Mouse (Mus musculus) cerebellum, adult 8-10 months (tissue): ENCODE results near the gene Plcxd1.
A peak's percentile ranks its signal among the peaks of the same experiment; 100 is the strongest.
"Not testable (repeated sequence)": the region's sequence is repeated elsewhere in the genome, so short reads cannot be mapped to it uniquely, and the experiment has no call there.

Experiments
- DNase-seq: peaks from one replicate; pipeline ENCODE4 v3.0.0; 2022

The Plcxd1 gene

DNA sequence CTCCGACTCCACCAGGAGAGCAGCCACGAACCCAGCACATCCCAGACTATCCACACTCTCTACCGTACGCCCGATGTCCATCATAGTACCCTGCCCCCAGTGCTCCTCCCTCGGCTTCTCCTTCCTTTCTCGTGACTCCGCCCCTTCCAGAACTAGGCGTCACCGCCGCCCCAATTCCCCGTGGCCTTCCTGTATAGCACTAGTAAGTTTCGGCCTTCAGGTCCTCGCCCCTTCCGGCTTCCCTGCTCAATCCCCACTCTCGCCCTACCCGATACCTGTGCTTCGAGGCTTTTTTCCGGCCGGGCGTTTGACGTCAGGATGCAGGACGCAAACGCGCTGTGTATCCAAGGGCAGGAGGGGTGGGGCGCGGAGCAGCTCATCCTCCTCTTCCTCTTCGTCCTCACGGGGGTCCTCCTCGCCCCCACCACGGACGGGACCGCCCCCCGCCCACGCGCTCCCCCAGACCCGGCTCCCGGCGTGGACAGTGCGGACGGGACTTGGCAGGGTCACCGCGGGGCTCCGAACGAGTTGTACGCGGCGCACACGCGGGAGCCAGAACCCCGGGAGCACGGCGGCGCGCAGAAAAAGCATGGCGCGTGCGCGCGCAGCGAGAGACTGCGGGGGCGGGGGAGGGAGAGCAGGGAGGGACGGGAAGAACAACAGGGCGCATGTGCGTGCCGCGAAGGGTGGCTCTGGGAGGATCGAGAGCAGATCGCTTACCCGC, 8.0 kb downstream of the Plcxd1 start, which contains the start of gene Gtpbp6:
Gtpbp6 (minus strand) TSS at position 617 of the 724 bp plus-strand sequence.
- peak; percentile 92 for DNase-seq

DNA sequence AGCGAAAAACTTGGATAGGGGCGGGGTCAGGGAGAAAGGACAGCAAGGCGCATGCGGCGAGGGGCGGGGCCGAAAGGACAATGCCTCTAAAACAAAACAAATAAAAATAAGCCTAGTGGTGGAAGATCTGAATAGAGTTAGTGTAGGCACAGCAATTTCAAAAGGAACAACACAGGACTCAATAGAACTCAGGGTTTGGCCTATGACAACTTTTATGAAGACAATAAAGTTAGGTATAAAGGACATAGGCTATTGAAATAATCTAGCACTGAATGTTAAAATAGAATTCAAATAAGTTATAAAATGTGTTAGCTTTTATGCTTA, 8.5 kb downstream of the Plcxd1 start:
- DNase-seq, result no peak

DNA sequence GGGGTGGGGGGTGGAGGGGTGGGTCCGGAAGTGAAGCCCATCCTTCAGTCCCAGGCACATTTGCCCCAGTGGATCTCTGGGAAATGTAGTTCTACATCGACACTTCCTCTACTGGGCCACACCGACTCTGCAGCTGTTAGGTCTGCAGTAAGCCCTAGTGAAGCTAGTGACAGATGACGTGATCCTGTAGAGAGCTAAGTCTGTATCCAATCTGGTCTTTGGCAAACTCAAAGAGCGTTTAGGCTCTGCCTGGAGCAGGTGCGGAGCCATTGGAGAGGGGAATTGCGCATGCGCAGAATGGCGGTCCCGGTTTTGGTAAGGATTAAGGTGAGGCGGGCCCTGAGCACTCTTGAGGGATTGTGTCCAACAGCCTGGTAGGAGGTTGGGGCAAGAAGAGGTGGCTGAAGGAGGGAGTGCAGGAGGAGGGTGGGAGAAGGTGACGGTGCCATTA, 10.2 kb downstream of the Plcxd1 start, which contains the start of gene Zfp605:
Zfp605 (plus strand) TSS at position 102 of the 451 bp plus-strand sequence.
- peak; percentile 95 for DNase-seq

DNA sequence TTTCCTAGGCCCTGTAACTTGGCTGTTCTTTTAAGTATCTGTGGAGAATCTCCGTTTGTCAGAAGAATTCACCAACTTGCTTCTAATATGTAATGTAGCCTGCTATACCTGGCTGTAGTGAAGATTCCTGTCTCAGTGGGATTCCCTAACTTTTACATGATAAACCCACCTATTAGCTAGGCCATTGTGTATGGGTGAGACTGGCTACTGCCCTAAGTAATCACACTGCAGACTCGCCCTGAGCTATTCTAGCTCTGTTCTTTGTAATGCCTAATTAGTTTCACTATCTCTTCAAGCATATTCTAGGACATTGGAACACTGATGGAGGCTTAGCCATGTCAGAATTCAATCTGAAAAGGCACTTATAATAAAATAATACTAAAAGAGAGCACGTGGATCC, 22.6 kb downstream of the Plcxd1 start:
- DNase-seq, result not testable (repeated sequence)

DNA sequence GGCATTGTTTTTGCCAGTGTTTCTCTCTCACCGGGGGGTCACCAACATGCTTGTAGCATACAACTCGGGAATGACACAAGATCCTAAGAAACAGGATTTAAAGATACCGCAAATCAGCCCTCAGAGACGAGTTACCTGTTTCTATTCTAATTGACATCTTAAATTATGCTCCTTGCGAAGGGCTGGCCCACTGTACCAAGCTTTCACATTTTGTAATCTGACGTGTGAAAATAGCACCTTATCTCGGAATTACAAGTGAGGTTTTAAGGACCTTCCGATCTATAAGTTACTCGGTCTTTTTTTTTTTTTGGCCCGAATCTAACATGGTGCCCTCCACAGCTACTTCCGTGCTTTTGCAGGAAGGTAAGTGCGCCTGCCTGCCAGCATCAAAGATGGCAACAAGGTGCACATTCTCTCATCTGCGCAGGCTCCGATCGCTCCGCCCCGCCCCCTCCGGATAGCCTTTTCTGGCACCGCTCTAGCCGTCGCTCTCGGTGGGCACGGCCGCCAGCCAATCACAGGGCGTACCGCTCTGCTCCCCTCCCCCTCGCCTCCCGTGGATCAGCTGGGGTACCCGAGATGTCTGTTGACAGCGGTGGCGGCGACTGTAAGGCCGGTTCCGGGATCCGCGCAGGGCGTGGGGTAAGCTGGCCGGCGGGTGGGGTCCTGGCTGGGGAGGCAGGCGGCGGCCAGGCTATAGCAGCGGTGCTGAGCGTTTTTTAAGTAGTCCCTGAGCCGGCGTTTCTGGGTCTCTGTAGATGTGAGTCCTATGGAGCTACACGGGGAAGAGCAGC, 35.7 kb downstream of the Plcxd1 start, which contains the start of gene Chfr:
Chfr (plus strand) TSS at position 550 of the 794 bp plus-strand sequence.
- peak; percentile 99 for DNase-seq

DNA sequence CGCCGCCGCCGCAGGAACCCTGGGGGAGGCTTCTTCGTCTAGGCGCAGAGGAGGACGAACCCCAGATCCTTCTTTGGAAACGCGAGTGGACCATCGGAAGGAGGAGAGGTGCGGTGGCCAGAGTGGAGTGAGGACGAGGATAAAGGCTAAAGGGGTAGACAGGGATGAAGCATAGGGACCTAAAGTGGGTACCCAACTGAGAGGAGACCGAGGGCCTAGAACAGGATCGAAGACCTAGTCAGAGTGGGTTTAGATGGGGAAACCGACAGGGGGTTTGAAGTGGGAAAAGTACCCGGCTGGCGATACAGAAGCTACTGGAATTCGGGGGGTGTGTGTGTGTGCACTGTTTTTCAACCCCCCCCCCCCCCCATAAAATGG, 36.3 kb downstream of the Plcxd1 start:
- DNase-seq, result no peak

DNA sequence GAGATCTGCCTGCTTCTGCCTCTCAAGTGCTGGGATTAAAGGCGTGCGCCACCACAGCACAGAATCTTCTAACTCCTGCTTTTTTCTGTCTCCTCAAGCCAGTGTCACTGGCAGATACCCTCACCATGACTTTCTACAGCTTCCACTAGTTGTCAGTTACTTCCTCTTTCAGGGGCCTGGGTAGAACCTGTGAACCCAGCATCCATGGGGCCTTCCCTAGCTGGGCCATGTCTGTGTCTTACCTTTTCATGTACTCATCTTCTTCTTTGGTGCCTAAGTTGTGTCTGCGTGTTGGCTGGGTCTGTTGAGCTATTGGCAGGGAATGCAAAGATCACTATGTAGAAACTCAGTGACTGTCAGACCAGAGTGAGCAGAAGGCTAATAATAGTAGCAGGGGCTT, 38.0 kb downstream of the Plcxd1 start:
- no peak for DNase-seq

DNA sequence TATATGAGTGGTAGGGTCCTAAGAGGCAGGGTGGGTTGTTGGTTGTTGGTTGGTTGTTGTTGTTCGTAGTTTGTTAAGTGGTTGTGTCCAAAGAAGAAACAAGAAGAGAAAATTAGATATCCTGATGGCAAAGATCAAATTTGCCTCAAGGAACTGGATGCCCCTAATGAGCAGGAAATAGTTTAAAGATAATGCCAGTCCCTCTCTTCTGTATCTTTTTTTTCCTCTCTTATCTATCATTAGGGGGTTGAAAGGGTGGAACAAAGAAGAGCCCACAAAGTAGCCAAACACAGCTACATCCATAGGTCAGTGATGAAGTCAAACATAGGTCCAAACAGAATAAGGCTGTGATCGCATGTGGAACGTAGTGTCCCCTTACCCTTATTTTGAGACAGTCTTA, 39.6 kb downstream of the Plcxd1 start:
- DNase-seq, result no peak

DNA sequence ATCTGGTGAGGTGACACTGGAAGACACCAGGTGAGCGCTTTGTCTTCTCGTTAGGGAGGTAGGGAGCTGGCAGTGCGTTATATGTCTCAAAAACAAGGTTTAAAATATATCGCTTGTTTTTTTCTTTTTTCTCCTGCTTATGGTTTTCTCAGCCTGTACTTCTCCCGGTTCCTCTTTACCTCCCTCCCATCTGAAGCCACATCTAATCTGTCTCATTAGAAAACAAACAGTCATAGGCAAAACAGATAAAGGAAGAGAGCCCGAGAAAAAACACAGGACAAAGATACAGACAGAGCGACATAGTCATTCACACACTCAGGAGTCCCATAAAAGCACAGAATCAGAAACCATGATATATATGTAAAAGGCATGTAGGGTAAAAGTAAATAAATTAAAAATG, 40.7 kb downstream of the Plcxd1 start:
- DNase-seq, result no peak

DNA sequence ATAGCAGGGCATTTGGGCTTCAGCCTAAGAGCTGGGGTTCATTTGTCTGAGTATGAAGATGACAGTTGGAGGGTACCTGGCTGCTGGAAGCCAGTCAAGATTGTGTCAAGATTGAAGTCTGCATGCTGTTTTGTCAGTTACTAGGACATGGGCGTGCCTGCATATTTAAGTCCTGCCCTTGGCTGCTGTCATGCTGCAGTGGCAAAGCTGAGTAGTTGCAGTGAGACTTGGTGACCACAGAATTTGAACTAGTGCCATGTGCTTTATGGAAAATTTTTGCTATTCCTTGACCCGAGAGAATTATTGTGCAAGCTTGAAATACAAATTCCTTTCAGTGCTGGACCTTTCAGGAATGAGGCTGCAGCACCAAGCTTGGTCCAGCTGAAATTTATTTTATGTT, 42.5 kb downstream of the Plcxd1 start:
- no peak for DNase-seq

DNA sequence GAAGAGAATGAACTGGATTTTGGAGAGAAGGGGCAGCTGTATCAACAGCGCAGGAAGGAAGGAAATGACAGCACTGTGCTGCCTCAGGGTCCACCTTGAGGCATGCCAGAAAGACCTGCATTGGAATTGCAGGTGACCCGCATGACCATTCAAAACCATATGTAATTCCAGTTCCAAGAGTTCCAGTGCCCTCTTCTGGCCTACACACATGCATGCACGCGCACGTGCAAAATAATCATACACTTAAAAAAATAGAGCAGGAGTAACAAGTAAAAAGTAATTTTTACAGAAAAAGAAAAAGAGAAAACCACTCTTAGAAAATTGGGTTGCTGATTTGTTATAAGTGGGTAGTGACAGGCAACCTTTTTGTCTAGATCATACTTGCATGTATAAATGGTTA, 43.2 kb downstream of the Plcxd1 start:
- DNase-seq, result no peak
